Mouse (Mus musculus): ENCODE measurements around the gene Mef2b.
A peak's percentile ranks its signal among the peaks of the same experiment; 100 is the strongest.

The Mef2b gene

DNA sequence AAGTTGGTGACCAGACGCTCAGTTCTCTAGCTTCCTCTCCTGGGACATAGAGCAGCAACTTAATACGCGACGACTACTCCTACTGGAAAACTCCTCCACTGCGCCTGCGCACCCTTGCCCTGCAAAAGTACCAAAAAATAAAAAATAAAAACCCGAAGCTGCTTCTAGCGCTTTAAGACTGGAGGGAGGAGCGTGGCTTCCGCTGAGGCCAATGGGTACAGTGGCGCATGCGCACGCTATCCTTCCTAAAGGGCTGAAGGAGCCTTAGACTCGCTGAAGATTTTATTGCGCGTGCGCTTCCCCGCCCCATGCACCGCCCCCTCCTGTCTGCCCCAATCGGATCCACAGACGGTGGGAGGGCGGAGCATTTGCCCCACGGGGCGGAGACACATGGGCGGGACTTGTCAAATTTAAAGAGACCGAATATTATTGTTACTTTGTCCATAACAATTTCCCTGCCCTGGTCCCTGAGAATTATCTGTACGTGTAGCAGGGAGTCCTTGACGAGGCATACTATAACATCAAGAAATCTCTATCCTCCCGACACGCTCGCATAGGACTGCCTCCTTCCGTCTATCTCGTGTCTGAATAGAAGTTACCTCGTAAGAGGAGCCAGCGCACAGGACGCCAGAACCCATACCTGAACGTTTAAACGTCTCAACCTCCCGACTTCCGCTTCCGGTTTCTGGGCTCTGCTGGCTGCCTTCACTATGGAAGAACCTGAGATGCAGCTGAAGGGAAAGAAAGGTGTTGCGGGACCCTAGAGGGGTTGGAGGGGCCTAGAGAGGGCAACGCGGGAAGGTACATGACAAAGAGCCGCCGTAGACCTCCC, at the start of gene Mef2b, which contains the start of the genes Rfxank and Borcs8:
TSS of gene Mef2b (plus strand) at position 686 of the 832 bp plus-strand sequence.
TSS of gene Rfxank (minus strand) at position 129 of the 832 bp plus-strand sequence.
TSS of gene Borcs8 (plus strand) at position 474 of the 832 bp plus-strand sequence.
- DNase-seq: peak; percentile 100

DNA sequence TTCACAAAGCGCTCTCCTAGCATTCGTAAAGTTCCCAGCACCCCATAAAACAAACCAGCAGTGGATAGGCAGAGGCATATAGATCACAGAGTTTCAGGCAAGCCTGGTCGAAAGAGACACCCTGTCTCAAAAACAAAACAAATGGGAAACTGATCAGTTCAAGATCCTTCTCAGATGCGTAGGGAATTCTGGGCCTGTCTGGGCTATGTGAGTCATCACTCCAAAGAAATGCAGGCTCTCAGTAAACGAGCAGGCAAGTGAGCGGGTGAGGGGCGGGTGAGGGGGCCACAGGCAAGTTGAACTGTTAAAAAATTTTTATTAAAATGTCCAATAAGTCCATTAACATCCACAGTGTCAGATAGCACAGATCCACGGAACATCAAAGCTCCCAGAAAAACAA, 46.7 kb upstream of the Mef2b start:
- no peak for DNase-seq

- DNase-seq: no peak
These were observed 40.2 kb upstream of the Mef2b start for GRCm38 (mm10) chr8:70099276-70099675.

DNA sequence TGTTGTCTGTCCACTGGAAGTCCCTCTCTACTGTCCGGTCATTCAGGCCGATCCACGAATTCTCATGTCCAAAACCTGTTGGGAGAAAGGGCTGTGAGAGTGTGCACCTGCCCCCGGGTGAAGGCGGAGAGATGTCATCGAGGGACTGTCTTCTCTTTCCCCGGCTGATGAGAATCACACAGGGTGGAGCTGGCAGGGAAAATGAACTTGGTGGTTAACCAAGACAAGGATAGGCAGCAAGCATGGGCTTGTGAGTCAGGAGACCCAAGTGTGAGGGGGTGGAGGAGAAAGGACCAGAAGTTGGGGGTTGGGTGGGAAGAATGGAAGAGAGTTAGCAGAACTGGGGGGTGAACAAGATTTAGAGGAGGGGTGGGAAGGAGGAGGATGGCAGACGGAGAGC, 39.3 kb upstream of the Mef2b start:
- DNase-seq: no peak

DNA sequence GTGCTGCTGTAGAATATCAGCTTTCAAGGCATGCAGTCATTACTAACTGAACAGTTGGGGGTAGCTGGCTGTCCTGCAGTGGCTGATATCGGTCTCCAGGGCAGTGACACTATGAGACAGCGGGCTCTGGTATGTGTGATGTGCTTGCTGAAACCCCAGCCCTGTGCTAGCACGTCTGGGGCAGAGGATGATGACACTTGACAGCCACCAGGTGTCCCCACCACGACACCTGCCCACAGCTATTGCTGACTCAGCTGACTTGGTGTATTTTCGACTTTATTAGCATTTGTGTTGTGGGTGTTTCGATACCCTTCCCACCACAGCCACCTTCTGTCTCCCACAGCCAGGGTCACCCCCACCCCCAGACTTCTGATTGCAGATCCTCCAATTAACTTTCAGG, 35.0 kb upstream of the Mef2b start:
- DNase-seq: peak; percentile 8

- DNase-seq: no peak
These were observed 34.6 kb upstream of the Mef2b start for GRCm38 (mm10) chr8:70104922-70105321.

DNA sequence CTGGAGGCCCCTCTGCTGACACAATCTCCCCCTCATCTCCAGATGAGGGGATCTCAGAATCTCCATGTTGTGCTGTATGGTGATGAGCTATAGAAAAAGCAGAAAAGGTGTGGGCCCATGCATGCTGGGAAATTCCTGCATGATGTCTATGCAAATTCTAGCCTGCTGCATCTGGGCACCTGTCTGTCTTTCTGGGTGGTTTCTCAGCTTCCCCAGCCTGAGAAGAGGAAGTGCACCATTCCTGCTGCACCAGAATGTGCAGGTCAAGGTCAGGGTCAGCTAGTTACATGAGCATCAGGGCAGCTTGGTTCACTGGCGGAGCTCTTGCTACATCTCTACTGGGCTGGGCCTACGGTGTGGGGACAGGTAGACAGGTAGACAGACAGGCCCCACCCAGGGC, 29.1 kb upstream of the Mef2b start:
- DNase-seq: no peak

- DNase-seq: no peak
These were observed 28.2 kb upstream of the Mef2b start for GRCm38 (mm10) chr8:70111192-70111795.

DNA sequence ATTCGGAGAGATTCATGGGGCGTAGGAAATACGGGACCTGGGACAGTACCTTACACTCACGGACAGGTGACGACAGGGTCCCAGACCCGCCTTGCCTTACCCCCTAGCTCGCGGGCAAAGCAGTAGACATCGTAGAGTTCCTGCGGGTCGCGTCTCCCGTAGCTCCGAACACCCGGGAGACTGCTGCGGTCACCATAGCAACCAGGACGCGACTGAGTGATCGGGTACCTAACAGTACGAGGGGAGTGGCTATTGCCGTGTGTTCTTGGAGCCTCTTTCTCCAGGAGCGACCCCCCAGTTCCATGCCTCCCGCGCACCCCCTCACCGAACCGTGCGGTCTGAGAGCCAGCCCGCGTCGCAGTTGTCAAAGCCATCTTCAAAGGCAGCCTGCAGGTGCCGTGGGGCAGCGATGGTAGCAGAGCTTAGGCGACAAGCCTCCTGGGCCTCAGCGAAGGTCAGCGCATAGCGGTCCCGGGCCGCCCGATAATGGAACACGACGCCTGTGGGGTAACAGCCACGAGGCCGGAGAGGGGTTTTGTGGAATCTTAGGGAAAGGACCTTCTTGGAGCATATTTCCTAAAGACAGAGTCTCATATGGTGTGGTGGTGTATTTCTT, 27.0 kb upstream of the Mef2b start:
- no peak for DNase-seq

GRCm38 (mm10) chr8:70114488-70114887, 25.0 kb upstream of the Mef2b start:
- DNase-seq: no peak

DNA sequence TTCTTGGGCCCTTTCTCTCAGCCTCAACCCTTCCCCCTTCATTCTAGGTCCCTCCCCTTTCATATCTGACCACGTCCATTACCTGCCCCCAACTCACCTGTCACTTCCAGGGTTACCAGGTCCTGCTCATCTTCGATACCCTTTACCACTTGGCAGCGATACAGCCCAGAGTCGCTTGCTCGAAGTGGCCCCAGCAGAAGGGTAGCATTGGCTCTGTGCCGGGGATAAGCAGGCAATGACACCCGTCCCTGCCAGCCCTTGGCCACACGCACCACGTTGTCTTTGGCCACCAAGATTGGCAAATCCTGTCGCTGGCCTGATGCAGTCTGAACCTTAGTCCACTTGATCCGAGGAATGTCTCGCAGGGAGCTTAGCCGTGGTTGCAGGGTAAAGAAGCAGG, 24.6 kb upstream of the Mef2b start:
- no peak for DNase-seq

GRCm38 (mm10) chr8:70117611-70118010, 21.9 kb upstream of the Mef2b start:
- no peak for DNase-seq

- no peak for DNase-seq
These were observed 20.5 kb upstream of the Mef2b start for GRCm38 (mm10) chr8:70118726-70119700.

- DNase-seq: peak; percentile 59
These were observed 18.8 kb upstream of the Mef2b start, which contains the start of gene Ncan for GRCm38 (mm10) chr8:70120667-70121066. Gene Ncan, minus strand, starts transcription at chr8:70120873.

DNA sequence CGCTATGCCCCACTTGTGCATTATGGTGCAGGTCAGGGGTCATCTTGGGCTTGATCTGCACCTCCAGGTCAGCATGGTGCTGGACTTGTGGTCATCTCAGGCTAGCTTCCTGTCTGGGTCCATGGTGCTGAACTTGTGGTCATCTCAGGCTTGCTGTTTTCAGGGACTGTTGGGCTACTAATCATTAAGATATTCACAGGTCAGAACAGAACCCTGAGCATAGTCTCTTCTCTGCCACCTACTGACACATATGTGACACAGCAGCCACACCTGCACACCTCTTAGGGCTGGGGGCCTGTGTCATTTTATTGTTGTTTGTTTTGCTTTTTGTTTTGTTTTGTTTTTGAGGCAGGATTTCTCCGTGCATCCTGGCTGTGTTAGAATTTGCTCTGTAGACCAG, 16.6 kb upstream of the Mef2b start:
- no peak for DNase-seq

- no peak for DNase-seq
These were observed 14.5 kb upstream of the Mef2b start for GRCm38 (mm10) chr8:70124992-70125391.

DNA sequence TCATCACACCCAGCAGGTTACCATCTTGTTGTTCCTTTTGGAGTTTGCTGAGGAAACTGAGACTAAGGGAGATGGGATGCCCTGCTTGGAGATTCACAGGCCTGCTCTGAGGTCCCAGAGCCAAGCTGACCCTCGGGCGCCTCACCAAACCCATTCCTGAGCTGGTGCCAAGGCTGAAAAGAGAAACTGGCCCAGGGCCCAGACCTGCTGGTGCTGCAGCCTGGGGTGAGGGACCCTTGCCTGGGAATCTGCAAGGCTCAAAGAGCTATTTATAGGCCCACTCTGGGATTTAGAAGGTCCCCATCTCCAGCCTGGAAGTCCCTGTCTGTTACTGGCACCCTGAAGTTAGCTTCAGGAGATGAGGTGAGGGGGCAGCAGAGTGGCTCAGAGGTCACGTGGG, 11.1 kb upstream of the Mef2b start:
- DNase-seq: peak; percentile 51

GRCm38 (mm10) chr8:70129309-70129952, 10.1 kb upstream of the Mef2b start:
- DNase-seq: peak; percentile 62

- no peak for DNase-seq
These were observed 9.4 kb upstream of the Mef2b start for GRCm38 (mm10) chr8:70130066-70130465.

DNA sequence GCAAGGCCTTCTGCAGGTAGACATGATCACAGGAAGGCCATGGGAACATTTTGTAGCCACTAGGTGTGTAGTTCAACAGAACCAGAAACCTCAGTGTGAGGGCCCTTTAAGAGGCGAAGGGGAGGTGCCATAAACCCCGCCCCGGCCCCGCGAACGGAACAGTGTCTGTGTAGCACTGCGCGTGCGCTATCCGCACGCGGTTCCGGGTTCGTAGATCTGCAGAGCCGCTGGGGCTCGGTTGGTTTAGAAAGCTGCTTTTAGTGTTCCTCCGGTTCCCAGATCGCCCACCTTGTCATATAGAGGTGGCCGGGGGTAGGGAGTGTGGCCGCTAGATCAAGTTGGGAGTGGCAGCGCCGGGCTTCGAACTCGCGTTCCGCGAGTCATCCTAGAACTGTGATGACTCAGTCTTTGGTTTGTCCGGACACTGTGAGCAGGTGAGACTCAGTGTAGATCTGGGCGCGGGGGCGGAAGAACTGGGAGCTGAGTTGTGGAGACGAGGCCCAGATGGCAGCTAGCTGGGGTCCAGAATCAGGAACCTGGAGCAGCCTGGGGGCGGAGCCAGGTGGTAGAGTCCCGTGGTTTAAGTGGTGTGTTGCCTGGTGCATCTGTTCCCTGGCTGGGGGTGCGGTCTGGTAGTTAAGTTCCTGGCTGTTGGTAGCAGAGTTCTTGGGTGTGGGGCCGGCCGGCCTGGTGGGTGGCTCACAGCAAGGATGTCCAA, 8.2 kb upstream of the Mef2b start, which contains the start of gene Nr2c2ap:
TSS of gene Nr2c2ap (plus strand) at position 168 of the 718 bp plus-strand sequence.
- peak; percentile 77 for DNase-seq

GRCm38 (mm10) chr8:70134086-70134485, 5.4 kb upstream of the Mef2b start:
- no peak for DNase-seq

Measured in kidney, adult 11 months (tissue).